Mouse (Mus musculus): ENCODE results near the gene Borcs6. TPM values are rescaled to one million over a fixed set of nuclear protein-coding genes. Genes with fewer than 3 reads are reported as not detected.
A peak's percentile ranks its signal among the peaks of the same experiment; 100 is the strongest.

Gene Borcs6
- polyA plus RNA-seq, 1 experiment from 2014 or later, result 23.1 TPM

DNA sequence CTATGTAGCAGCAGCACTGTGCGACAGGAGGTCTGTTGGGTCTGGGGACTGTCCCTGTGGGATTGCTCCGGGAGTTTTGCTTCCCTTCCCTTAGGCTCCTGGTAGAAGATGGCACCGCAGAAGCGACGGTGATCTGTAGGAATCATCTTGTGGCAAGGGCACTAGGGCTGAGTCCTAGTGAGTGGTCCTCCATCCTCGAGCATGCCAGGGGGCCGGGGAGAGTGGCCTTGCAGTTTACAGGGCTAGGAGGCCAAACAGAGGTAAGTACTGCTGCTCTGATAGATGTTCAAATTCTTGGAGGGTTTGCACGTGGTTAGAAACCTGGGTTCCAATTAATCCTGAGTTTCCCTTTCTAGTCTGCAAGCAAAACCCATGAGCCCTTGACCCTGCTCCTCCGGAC lies 24.1 kb upstream of the Borcs6 start:
- no peak overlapping the region for H3K4me3 ChIP-seq
- peak overlapping the region; percentile 57 for H3K4me2 ChIP-seq
- ATAC-seq (ENCODE audit: low FRiP score, low read depth), result no peak
- H3K9ac ChIP-seq, result no peak overlapping the region
- H3K36me3 ChIP-seq, result peaks cover 34% of the 10 kb centered on the region
- peaks cover 31% of the 10 kb centered on the region for H3K4me1 ChIP-seq (replicated peaks)
- H3K27ac ChIP-seq (replicated peaks), result peak overlapping the region; percentile 84
- WGBS, result 79% methylated on average over 9 of the region's 9 CpGs
- no peaks in the 10 kb centered on the region for H3K27me3 ChIP-seq
- H3K9me3 ChIP-seq, result no peaks in the 10 kb centered on the region

GRCm38 (mm10) chr11:69035849-69036248 lies 23.7 kb upstream of the Borcs6 start:
- no peaks in the 10 kb centered on the region for H3K27me3 ChIP-seq
- H3K9me3 ChIP-seq, result no peaks in the 10 kb centered on the region
- H3K27ac ChIP-seq (replicated peaks), result peak overlapping the region; percentile 84
- ATAC-seq (ENCODE audit: low FRiP score, low read depth), result 0 out of 2 replicates have a peak, but pooled peaks have one; percentile 3
- H3K4me2 ChIP-seq, result peak overlapping the region; percentile 57
- peak overlapping the region; percentile 56 for H3K4me3 ChIP-seq
- peaks cover 31% of the 10 kb centered on the region for H3K4me1 ChIP-seq (replicated peaks)
- H3K9ac ChIP-seq, result no peak overlapping the region
- 5% methylated on average over 8 of the region's 8 CpGs for WGBS
- H3K36me3 ChIP-seq, result peaks cover 30% of the 10 kb centered on the region

- Histone ChIP-seq H3K9ac (peak overlapping the region; percentile 64), H3K4me1 (replicated peaks) (peaks cover 31% of the 10 kb centered on the region), H3K9me3 (no peaks in the 10 kb centered on the region), H3K27me3 (no peaks in the 10 kb centered on the region), H3K4me3 (peak overlapping the region; percentile 56), H3K4me2 (peak overlapping the region; percentile 57), H3K36me3 (peaks cover 22% of the 10 kb centered on the region), H3K27ac (replicated peaks) (peak overlapping the region; percentile 84)
- no peak for ATAC-seq (ENCODE audit: low FRiP score, low read depth)
- WGBS, result 9% methylated on average over 20 of the region's 20 CpGs
Observed at GRCm38 (mm10) chr11:69036486-69037230, 22.9 kb upstream of the Borcs6 start.

DNA sequence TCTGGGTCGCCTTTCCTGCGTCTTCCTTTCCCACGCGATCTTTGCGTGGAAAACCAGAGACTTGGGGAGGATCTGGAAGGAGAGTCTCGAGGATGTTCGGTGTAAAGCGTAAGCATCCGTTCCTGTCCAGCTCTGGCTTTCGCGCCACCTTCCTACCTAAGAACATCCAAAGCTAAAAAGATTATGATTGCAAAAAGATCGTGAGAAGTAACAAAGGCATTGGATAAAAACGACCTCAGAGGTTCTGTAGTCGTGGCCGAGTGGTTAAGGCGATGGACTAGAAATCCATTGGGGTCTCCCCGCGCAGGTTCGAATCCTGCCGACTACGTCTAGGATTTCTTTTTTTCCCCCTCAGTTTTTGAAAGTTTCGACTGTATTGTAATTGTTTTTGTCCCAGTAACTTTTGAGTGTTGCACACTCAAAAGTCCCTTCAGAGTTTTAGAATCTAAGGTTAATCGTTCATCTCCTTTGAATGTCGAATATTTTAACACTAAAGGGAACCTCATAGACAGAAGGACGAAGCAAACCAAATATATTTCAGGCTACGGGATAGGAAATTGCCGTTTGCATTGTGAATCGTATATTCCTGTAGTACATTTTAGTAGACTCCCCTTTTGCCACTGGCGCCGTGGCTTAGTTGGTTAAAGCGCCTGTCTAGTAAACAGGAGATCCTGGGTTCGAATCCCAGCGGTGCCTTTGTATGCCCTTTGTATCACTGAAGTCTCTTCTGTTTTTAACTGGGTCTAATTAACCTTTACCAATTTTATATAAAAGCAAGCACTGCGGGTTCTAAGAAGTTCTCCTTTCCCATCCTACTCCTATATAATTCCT lies 22.1 kb upstream of the Borcs6 start:
- no peaks in the 10 kb centered on the region for H3K9me3 ChIP-seq
- H3K27me3 ChIP-seq, result no peaks in the 10 kb centered on the region
- ATAC-seq (ENCODE audit: low FRiP score, low read depth), result peak; percentile 21; the same call in 1 of the 2 replicates
- H3K36me3 ChIP-seq, result peaks cover 22% of the 10 kb centered on the region
- H3K27ac ChIP-seq (replicated peaks), result peak overlapping the region; percentile 84
- peak overlapping the region; percentile 64 for H3K9ac ChIP-seq
- WGBS, result under 1% methylated on average over 34 of the region's 34 CpGs
- H3K4me2 ChIP-seq, result peak overlapping the region; percentile 57
- H3K4me3 ChIP-seq, result peak overlapping the region; percentile 56
- peaks cover 31% of the 10 kb centered on the region for H3K4me1 ChIP-seq (replicated peaks)

DNA sequence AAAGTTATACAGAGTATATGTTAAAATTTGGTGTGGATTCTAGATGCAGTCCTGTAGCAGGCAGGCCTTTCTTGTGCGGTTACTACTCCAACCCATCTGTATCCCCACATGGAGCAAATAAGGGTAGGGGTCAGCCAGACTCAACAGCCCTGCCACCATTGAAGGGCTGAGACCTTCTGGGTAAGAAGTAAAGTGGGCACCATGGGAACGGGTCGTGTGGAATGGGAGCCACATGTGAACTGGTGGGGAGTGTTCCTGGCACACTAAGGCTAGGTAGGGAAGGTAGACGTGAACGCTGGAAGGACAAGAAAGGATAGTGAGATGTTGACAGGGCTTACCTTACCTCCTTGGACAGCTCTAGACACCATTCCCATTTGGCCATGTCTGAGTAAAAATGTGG lies 21.3 kb upstream of the Borcs6 start:
- H3K27ac ChIP-seq (replicated peaks), result no peak overlapping the region
- no peak for ATAC-seq (ENCODE audit: low FRiP score, low read depth)
- peaks cover 31% of the 10 kb centered on the region for H3K4me1 ChIP-seq (replicated peaks)
- peaks cover 17% of the 10 kb centered on the region for H3K36me3 ChIP-seq
- 79% methylated on average over 5 of the region's 5 CpGs for WGBS
- no peaks in the 10 kb centered on the region for H3K27me3 ChIP-seq
- no peaks in the 10 kb centered on the region for H3K9me3 ChIP-seq
- H3K4me2 ChIP-seq, result peak overlapping the region; percentile 57
- H3K4me3 ChIP-seq, result peak overlapping the region; percentile 56; the same call in 1 of the 2 replicates
- no peak overlapping the region for H3K9ac ChIP-seq

- 1% methylated on average over 54 of the region's 54 CpGs for WGBS
- Histone ChIP-seq H3K27me3 (no peaks in the 10 kb centered on the region), H3K9ac (peak within 1 kb of the TSS; percentile 32; the same call in 1 of the 2 replicates), H3K4me1 (replicated peaks) (peaks cover 9% of the 10 kb centered on the region), H3K36me3 (no peaks in the 10 kb centered on the region), H3K4me3 (peak within 1 kb of the TSS; percentile 53), H3K27ac (replicated peaks) (0 out of 2 replicates have a peak within 1 kb of the TSS, but pooled peaks have one; percentile 16), H3K9me3 (no peaks in the 10 kb centered on the region), H3K4me2 (peak within 1 kb of the TSS; percentile 91)
- peak; percentile 68 for ATAC-seq (ENCODE audit: low FRiP score, low read depth)
Observed at GRCm38 (mm10) chr11:69045531-69046394, 13.8 kb upstream of the Borcs6 start, which contains the start of gene Aurkb. TSS of gene Aurkb (plus strand) at chr11:69045647.

GRCm38 (mm10) chr11:69046395-69046774 lies 13.1 kb upstream of the Borcs6 start:
- WGBS, result 18% methylated on average over 9 of the region's 9 CpGs
- Histone ChIP-seq H3K4me1 (replicated peaks) (peaks cover 9% of the 10 kb centered on the region), H3K9me3 (no peaks in the 10 kb centered on the region), H3K36me3 (no peaks in the 10 kb centered on the region), H3K9ac (0 out of 2 replicates have a peak overlapping the region, but pooled peaks have one; percentile 32), H3K4me3 (peak overlapping the region; percentile 53), H3K27ac (replicated peaks) (no peak overlapping the region), H3K27me3 (no peaks in the 10 kb centered on the region), H3K4me2 (peak overlapping the region; percentile 91)
- ATAC-seq (ENCODE audit: low FRiP score, low read depth), result no peak

- peak overlapping the region; percentile 4; the same call in 1 of the 2 replicates for H3K4me2 ChIP-seq
- H3K9me3 ChIP-seq, result no peaks in the 10 kb centered on the region
- H3K27me3 ChIP-seq, result no peaks in the 10 kb centered on the region
- H3K9ac ChIP-seq, result no peak overlapping the region
- no peaks in the 10 kb centered on the region for H3K36me3 ChIP-seq
- peaks cover 9% of the 10 kb centered on the region for H3K4me1 ChIP-seq (replicated peaks)
- H3K4me3 ChIP-seq, result no peak overlapping the region
- no peak for ATAC-seq (ENCODE audit: low FRiP score, low read depth)
- 87% methylated on average over 12 of the region's 12 CpGs for WGBS
- H3K27ac ChIP-seq (replicated peaks), result no peak overlapping the region
Observed at GRCm38 (mm10) chr11:69047592-69047991, 11.9 kb upstream of the Borcs6 start.

GRCm38 (mm10) chr11:69048151-69048550 lies 11.4 kb upstream of the Borcs6 start:
- no peaks in the 10 kb centered on the region for H3K27me3 ChIP-seq
- H3K9ac ChIP-seq, result no peak overlapping the region
- no peak overlapping the region for H3K27ac ChIP-seq (replicated peaks)
- peaks cover 9% of the 10 kb centered on the region for H3K4me1 ChIP-seq (replicated peaks)
- H3K9me3 ChIP-seq, result no peaks in the 10 kb centered on the region
- H3K36me3 ChIP-seq, result no peaks in the 10 kb centered on the region
- ATAC-seq (ENCODE audit: low FRiP score, low read depth), result no peak
- no peak overlapping the region for H3K4me2 ChIP-seq
- H3K4me3 ChIP-seq, result no peak overlapping the region
- 95% methylated on average over 14 of the region's 14 CpGs for WGBS

DNA sequence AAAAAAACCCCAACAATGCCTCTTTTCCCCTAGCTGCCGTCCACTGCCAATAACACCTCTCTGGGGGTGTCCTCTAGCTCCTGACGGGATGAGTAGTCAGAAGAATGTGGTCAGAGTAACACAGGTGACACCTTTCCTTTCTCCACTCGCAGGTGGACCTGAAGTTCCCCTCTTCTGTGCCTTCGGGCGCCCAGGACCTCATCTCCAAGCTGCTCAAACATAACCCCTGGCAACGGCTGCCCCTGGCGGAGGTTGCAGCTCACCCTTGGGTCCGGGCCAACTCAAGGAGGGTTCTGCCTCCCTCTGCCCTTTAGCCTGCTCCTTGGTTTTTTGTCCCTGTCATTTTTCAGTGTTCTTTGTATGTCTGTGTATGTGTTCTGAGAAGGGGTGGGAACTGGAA lies 8.8 kb upstream of the Borcs6 start:
- no peak overlapping the region for H3K27ac ChIP-seq (replicated peaks)
- no peak overlapping the region for H3K4me2 ChIP-seq
- H3K36me3 ChIP-seq, result no peaks in the 10 kb centered on the region
- no peak overlapping the region for H3K4me3 ChIP-seq
- no peaks in the 10 kb centered on the region for H3K27me3 ChIP-seq
- no peak overlapping the region for H3K9ac ChIP-seq
- H3K4me1 ChIP-seq (replicated peaks), result peaks cover 8% of the 10 kb centered on the region
- WGBS, result 84% methylated on average over 8 of the region's 8 CpGs
- no peak for ATAC-seq (ENCODE audit: low FRiP score, low read depth)
- no peaks in the 10 kb centered on the region for H3K9me3 ChIP-seq

- Histone ChIP-seq H3K27ac (replicated peaks) (no peak overlapping the region), H3K4me1 (replicated peaks) (no peaks in the 10 kb centered on the region), H3K27me3 (no peaks in the 10 kb centered on the region), H3K4me2 (no peak overlapping the region), H3K36me3 (no peaks in the 10 kb centered on the region), H3K4me3 (no peak overlapping the region), H3K9me3 (no peaks in the 10 kb centered on the region), H3K9ac (no peak overlapping the region)
- ATAC-seq (ENCODE audit: low FRiP score, low read depth), result no peak
- 63% methylated on average over 4 of the region's 4 CpGs for WGBS
Observed at GRCm38 (mm10) chr11:69051771-69052170, 7.7 kb upstream of the Borcs6 start.
